Mouse (Mus musculus) fibroblast of lung, adult 2 months (primary cell): Measurements from ENCODE around the gene Cdkl4.

Experiments used
- DNase-seq: peaks from one replicate; pipeline ENCODE4 v3.0.0-alpha.2; 2011; ENCODE audit warnings: low read depth

The Cdkl4 gene

GRCm38 (mm10) chr17:80515956-80516355, 61.7 kb downstream of the Cdkl4 start:
- DNase-seq = no peak

DNA sequence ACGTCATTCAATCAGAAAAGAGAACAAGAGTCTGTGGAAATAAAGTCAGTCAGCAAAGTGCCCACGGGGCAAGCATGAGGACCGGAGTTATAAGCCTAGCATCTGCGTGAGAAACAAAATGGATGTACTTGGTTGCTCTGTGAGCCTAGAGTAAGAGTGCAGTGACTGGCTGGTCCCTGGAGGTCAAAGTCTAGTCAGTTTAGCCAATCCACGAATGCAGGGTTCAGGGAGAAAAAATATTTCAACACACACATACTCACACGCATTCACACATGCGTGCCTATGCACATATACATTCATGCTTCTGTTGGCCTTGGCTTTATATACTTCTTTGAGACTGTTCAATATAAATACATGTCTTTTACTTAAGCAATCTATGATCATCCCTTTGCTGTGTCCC, 62.1 kb downstream of the Cdkl4 start:
- DNase-seq = no peak

GRCm38 (mm10) chr17:80513766-80514165, 63.8 kb downstream of the Cdkl4 start:
- no peak for DNase-seq

DNA sequence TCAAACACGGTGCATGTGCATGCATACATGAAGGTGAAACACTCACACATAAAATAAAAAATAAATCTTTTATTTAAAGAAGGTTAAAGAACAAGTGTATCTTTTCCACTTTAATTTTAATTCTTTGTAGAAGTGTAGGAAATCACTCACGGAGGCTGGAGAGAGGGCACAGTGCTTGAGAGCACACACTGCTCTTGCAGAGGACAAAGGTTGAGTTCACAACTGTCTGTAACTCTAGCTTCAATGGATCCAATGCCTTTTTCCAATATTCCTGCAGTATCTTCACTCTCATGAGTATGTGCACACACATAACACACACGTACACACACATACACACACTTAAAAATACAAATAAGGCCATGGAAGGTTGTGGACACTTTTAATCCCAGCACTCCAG, 67.2 kb downstream of the Cdkl4 start:
- DNase-seq = no peak

DNA sequence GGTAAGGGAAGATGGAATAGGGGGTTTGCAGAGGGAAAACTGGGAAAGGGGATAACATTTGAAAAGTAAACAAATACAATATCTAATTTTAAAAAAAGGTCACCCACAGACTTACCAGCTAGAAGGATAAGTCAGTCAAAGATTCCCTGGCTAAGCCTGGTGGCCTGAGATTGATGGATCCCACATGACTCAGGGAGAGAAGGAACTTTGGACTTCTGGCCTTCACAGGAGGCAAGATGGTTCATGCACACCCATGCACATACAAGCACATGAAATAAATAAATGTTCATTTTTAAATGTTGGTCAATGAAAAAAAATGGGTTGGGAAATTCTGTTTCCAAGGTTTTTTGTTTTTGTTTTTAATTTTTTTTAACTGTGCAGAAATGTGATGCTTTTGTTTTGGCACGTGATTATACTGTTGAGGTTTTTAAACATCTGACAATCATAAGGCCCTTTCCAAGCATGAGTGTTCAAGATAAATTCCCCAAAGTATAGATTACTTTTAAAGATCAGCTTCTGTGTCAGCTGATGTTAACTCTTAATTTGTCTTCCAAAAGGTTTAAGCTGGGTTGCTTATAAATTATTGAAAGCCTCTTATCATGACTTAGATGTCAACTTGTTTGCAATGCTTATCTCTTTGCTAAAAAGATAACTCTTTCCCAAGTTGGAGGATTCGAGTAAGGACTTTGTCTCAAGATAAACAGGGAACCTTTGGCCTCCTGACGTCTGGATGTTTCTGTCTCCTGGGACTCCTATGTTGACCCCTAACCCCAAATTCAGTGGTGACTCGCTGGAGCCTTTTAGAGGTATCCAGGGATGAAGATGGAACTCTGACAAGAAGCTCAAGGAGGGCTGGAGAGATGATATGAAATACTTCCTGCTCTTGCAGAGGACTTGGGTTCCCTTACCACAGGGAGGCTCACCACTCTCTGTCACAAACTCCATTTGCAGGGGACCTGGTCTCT, 67.8 kb downstream of the Cdkl4 start:
- DNase-seq = no peak

DNA sequence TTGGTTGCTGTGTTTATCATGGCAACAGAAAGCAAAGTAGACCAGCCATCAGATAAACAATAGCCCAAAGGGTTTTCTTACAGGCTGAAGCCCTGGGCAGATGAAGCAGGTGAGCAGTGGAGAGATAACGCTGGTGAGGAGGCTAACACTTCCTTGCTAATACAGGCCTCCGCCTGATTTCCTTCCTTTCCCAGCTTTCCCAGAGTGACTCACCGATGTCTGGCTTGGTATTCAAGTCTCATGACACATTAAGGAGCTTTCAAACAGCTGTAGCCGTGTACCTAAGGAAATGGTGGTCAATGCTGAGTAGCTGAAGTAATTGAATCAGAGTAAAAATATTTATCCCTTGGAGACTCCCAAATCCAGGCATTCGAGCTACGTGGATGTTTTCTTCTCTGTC, 71.8 kb downstream of the Cdkl4 start:
- peak; percentile 37 for DNase-seq

DNA sequence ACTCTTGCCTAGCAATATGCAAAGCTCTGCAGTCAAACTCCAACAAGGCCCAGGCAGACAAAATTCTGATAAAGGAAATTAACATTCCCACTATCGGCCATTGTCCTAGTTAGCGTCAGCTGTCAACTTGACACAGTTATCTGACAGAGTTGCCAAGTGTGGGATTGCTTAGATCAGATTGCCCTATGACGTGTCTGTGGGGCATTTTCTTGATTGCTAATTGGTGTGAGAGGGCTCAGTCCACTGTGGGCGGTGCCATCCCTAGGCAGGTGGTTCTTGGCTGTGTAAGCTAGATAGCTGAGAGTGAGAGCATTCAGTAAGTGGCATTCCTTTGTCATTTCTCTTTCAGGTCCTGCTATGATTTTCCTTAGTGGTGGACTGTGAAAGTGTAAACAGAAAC, 72.3 kb downstream of the Cdkl4 start:
- DNase-seq = no peak

DNA sequence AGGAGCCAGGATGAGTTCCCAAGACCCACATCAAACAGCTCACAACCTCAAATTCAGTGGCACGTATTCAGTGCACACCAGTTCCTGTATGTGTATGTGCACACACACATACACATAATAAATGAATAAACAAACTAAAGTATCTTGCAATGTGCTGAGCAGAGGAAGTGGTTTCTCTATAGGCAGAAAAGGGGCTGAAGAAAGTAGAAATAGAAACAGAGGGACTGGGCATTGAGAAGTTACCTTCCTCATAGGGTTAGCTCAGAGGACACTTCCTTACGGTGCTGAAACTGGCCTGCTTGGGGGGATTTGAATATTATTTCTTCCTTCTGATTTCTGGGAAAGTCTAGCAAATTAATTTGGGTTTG, 75.8 kb downstream of the Cdkl4 start:
- DNase-seq = no peak

- no peak for DNase-seq
Measured at GRCm38 (mm10) chr17:80501037-80501804, 76.4 kb downstream of the Cdkl4 start.

DNA sequence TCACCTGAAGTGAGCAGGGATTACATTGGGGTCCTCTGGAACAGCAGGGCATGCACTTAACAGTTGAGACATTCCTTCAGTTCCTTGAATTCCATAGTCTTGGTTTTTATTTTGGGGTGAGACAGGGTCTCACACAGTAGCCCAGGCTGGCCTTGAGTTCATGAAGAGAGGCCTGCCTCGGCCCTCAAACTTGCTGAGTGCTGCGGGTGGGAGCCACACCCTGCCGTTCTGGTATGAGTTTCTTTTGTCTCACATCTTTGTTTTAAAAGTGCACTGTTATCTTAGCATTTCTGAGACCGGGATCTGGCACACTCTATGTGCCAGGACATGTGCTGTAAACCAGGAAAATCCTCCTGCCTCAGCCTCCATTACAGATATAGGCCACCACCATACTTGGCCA, 77.6 kb downstream of the Cdkl4 start:
- DNase-seq = no peak

- no peak for DNase-seq
Measured at GRCm38 (mm10) chr17:80498600-80499268, 78.9 kb downstream of the Cdkl4 start.

GRCm38 (mm10) chr17:80497183-80497601, 80.4 kb downstream of the Cdkl4 start:
- DNase-seq = no peak

- no peak for DNase-seq
Measured at GRCm38 (mm10) chr17:80496607-80497170, 80.9 kb downstream of the Cdkl4 start.

GRCm38 (mm10) chr17:80496185-80496584, 81.4 kb downstream of the Cdkl4 start:
- no peak for DNase-seq

DNA sequence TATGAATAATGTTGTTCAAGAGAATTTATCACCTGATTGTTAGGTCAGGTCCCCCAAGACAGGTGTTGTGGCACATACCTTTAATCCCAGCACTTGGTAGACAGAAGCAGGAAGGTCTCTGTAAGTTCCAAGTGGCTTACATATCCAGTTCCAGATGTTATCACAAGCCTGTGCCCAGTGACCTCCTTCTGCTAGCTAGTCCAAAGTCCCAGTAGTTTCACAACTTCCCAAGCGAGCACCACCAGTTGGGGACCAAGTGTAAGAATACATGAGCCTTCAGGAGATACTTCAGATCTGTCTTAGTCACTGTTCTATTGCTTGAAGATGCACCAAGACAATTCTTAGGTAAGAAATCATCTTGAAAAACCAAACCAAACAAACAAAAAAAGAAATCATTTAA, 83.7 kb downstream of the Cdkl4 start:
- no peak for DNase-seq

DNA sequence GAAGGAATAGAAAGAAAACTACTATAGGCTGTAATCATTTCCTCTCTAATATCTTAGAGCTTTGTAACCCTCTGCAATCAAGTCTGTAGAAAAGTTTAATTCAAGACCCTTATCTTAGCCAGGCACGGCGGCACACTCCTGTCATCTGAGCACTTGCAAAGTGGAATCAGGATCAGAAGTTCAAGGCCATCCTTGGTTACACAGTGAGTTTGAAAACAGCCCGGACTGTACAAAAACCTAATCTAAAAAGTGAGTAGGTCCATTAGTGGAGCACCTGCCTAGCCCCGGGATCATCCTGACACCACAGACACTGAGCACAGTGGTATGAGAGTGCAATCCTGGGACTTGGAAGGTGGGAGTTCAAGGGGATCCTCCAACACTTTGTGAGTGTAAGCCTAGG, 84.8 kb downstream of the Cdkl4 start:
- no peak for DNase-seq

DNA sequence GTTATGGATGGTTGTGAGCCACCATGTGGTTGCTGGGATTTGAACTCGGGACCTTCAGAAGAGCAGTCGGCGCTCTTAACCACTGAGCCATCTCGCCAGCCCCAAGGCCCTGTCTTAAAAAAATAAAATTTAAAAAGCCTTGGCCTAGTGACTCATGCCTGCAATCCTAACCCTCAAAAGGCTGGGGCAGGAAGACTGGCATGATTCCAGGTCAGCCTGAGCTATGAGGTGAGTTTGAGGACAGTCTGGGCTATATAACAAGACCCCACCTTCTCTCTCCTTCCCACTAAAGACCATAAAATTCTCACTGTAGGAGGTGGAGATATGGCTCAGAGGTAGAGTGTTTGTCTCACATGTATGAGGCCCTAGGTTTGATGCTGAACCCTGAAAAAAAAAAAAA, 85.3 kb downstream of the Cdkl4 start:
- DNase-seq = no peak

GRCm38 (mm10) chr17:80490166-80490565, 87.4 kb downstream of the Cdkl4 start:
- peak; percentile 76 for DNase-seq

- DNase-seq = no peak
Measured at GRCm38 (mm10) chr17:80488918-80489317, 88.7 kb downstream of the Cdkl4 start.

- no peak for DNase-seq
Measured at GRCm38 (mm10) chr17:80485160-80485559, 92.5 kb downstream of the Cdkl4 start.

DNA sequence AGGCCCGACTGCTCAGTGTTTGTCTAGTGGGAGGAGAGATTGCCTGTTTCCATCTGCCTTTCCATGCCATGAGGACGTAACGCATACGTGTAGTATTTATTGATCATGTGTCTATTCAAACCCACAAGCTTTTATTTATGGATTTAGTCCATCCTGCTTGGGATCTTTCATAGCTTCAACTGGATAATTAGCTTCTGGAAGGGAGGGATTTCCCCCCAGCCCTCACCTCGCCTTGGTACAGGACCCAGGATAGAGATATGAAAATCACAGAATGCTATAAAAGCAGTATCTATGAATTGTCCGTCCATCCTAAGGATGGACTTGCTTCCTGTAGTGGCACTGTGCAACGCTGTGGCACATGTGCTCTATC, 96.8 kb downstream of the Cdkl4 start:
- no peak for DNase-seq
